Mouse (Mus musculus) limb, embryonic 15.5 days (tissue): ENCODE measurements around the gene Gm20388. TPM values are rescaled to one million over a fixed set of nuclear protein-coding genes. Genes with fewer than 3 reads are reported as not detected.

ENCODE experiments used
- ATAC-seq: fragments of 200-750 bp; cut with Nextera tagmentation; 2 replicates; pipeline ENCODE4 v1.8.0; 2017; ENCODE audit warnings: low read depth, moderate TSS enrichment; ENCODE audit not compliant: insufficient number of reproducible peaks, low FRiP score, low TSS enrichment
- H3K27ac ChIP-seq: fragments of 300-500 bp; sonication (generic); 2 replicates; pipeline ENCODE4 v1.5.1; 2015; ENCODE audit warnings: moderate library complexity, mild to moderate bottlenecking, inconsistent platforms
- H3K27me3 ChIP-seq: fragments of 300-500 bp; sonication (generic); 2 replicates; pipeline ENCODE4 v1.6.1; 2015; ENCODE audit warnings: inconsistent platforms
- H3K36me3 ChIP-seq: fragments of 300-500 bp; sonication (generic); 2 replicates; pipeline ENCODE4 v1.6.1; 2015; ENCODE audit warnings: inconsistent platforms
- H3K4me1 ChIP-seq: fragments of 300-500 bp; sonication (generic); 2 replicates; pipeline ENCODE4 v1.6.1; 2015; ENCODE audit warnings: inconsistent platforms
- H3K4me2 ChIP-seq: fragments of 300-500 bp; sonication (generic); 2 replicates; pipeline ENCODE4 v1.6.1; 2015; ENCODE audit warnings: mild to moderate bottlenecking, inconsistent platforms
- H3K4me3 ChIP-seq: fragments of 300-500 bp; sonication (generic); 2 replicates; pipeline ENCODE4 v1.5.1; 2015; ENCODE audit warnings: mild to moderate bottlenecking, inconsistent platforms
- H3K9ac ChIP-seq: fragments of 300-500 bp; sonication (generic); 2 replicates; pipeline ENCODE4 v1.6.1; 2015; ENCODE audit warnings: inconsistent platforms
- H3K9me3 ChIP-seq: fragments of 300-500 bp; sonication (generic); 2 replicates; pipeline ENCODE4 v1.6.1; 2016; ENCODE audit warnings: inconsistent platforms
- WGBS: fragments of 180-500 bp; shearing (Covaris S2); methylation state at CpG from one replicate; pipeline ENCODE4 v1.1.7; 2015; 5-methylcytosine and 5-hydroxymethylcytosine counted together
- polyA plus RNA-seq: library from polyadenylated mRNA; unstranded; fragments of >200 nt; fragmentation: Nextera tagmentation; extraction: Ambion mirVana; gene quantifications from 2 replicates; pipeline ENCODE4 v1.2.1, GENCODE M21; 2015

Gm20388 gene
- polyA plus RNA-seq, 1 experiment from 2014 or later = 4.9 TPM

DNA sequence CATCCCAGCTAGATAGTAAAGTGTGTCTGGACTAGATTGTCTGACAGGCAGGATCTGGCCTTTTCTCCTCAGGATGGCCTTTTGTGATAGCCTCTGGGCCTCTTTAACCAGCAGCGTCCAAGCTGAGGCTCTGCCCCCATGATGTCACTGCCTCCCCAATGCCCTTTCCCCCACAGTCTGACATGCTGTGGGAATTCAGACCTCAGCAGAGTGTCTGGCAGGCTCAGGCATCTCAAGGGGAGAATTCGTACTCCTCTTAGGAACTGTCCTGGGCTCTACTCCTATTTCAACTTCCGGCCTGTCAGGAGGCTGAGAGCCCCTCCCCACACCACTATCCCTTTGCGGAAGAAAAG lies 553.9 kb downstream of the Gm20388 start:
- no peak for ATAC-seq
- Histone ChIP-seq H3K27ac (no peak overlapping the region), H3K4me1 (peaks cover 50% of the 10 kb centered on the region), H3K9me3 (no peaks in the 10 kb centered on the region), H3K36me3 (no peaks in the 10 kb centered on the region), H3K4me2 (no peak overlapping the region), H3K9ac (no peak overlapping the region), H3K4me3 (no peak overlapping the region), H3K27me3 (peaks cover 8% of the 10 kb centered on the region; the same call in 1 of the 2 replicates)
- WGBS = 73% methylated on average over 4 of the region's 4 CpGs

DNA sequence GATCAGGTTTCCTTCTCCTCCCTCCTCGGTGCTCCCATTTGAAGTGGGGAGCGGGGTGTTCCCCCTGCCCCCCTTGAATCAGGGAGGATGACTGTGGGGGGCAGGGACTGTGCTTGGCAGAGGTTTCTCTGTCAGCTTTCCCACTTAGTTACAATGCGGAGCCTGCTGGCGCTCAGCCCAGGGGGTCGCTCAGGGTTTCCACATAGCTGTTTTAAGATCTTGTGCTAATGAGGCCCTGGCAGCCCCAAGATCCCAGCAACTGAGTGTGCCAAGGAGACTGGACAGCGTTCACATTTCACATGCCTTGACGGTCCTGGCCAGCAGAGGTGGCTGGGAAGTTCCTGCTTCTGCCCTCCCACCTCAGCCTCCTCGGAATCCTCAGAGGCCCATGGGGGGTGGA lies 555.1 kb downstream of the Gm20388 start:
- H3K4me2 ChIP-seq = peak overlapping the region; percentile 2; the same call in 1 of the 2 replicates
- 8% methylated on average over 8 of the region's 8 CpGs for WGBS
- no peak overlapping the region for H3K4me3 ChIP-seq
- H3K9me3 ChIP-seq = no peaks in the 10 kb centered on the region
- H3K4me1 ChIP-seq = peaks cover 45% of the 10 kb centered on the region
- peak overlapping the region; percentile 59 for H3K27ac ChIP-seq
- H3K36me3 ChIP-seq = no peaks in the 10 kb centered on the region
- H3K27me3 ChIP-seq = peaks cover 8% of the 10 kb centered on the region; the same call in 1 of the 2 replicates
- ATAC-seq = peak; percentile 37
- no peak overlapping the region for H3K9ac ChIP-seq

- Histone ChIP-seq H3K27me3 (peaks cover 8% of the 10 kb centered on the region; the same call in 1 of the 2 replicates), H3K9ac (no peak overlapping the region), H3K9me3 (no peaks in the 10 kb centered on the region), H3K27ac (peak overlapping the region; percentile 43; the same call in 1 of the 2 replicates), H3K36me3 (no peaks in the 10 kb centered on the region), H3K4me3 (no peak overlapping the region), H3K4me2 (no peak overlapping the region), H3K4me1 (peaks cover 46% of the 10 kb centered on the region)
- ATAC-seq = no peak
- WGBS = 61% methylated on average over 10 of the region's 10 CpGs
These were observed 555.6 kb downstream of the Gm20388 start for GRCm38 (mm10) chr8:120466266-120466665.

DNA sequence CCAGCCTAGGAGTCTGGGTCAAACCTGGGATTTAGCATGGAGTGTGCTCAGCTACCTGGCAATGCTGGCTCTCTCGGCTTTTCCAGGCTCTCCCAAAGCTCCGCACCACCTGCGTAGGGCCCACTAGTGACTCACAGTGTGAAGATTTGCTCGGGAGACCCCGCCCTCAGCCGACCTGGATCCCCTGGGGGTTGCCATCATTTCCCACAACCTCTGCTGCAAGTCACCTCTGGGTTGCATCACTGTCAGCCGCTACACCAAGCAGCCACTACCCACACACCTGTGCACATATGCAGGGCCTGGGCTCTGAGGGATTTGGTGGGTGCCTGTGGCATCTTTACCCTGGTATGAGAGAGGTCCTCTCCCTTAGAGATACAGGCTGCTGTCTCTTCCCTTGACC lies 557.0 kb downstream of the Gm20388 start:
- H3K9ac ChIP-seq = no peak overlapping the region
- peaks cover 8% of the 10 kb centered on the region; the same call in 1 of the 2 replicates for H3K27me3 ChIP-seq
- no peak for ATAC-seq
- no peak overlapping the region for H3K27ac ChIP-seq
- H3K4me2 ChIP-seq = no peak overlapping the region
- peaks cover 52% of the 10 kb centered on the region for H3K4me1 ChIP-seq
- H3K36me3 ChIP-seq = no peaks in the 10 kb centered on the region
- 77% methylated on average over 7 of the region's 7 CpGs for WGBS
- H3K9me3 ChIP-seq = no peaks in the 10 kb centered on the region
- H3K4me3 ChIP-seq = no peak overlapping the region

DNA sequence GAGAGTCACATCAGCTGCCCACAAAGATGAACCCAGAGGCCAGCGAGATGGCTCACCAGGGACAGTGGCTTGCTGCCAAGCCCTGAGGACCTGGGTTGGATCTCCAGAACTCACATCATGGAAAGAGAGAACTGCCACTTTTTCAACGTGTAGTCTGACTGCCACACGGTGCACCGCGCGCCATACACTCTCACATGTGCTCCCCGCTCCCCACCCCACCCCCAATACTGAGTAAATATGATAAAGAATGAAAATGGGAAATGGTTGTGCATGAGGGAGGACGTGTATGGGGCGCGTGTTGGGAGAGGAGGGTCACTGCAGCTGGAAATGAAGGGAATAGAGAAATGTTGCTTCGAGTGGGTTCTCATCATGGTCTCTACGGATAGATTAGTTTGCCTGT lies 559.5 kb downstream of the Gm20388 start:
- Histone ChIP-seq H3K36me3 (no peaks in the 10 kb centered on the region), H3K4me1 (peaks cover 51% of the 10 kb centered on the region), H3K9me3 (no peaks in the 10 kb centered on the region), H3K9ac (no peak overlapping the region), H3K4me3 (no peak overlapping the region), H3K27ac (no peak overlapping the region), H3K4me2 (no peak overlapping the region), H3K27me3 (peaks cover 8% of the 10 kb centered on the region; the same call in 1 of the 2 replicates)
- ATAC-seq = no peak
- WGBS = 88% methylated on average over 12 of the region's 12 CpGs

DNA sequence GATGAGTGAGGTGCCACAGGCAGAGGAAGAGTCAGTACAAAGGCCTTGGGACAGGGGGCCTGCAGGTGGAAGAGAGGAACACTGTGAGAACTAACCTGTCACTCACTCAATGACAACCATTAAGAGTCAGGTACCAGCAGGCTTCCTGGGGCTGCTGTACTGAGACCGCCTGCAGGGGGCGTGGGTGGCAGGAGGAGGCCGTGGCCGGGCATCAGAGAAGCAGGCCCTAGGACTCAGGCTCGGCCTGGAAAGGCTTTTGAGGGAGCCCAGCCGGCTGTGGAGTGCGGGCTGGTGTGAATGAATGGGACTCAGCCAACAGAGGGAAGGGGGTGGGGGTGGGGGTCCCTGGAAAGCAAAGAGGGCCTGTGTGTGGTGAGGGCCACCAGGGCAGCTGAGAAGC lies 560.5 kb downstream of the Gm20388 start:
- 6% methylated on average over 7 of the region's 7 CpGs for WGBS
- ATAC-seq = no peak
- Histone ChIP-seq H3K36me3 (no peaks in the 10 kb centered on the region), H3K9me3 (no peaks in the 10 kb centered on the region), H3K4me1 (peaks cover 47% of the 10 kb centered on the region), H3K9ac (no peak overlapping the region), H3K27ac (0 out of 2 replicates have a peak overlapping the region, but pooled peaks have one; percentile 9), H3K4me3 (no peak overlapping the region), H3K4me2 (no peak overlapping the region), H3K27me3 (peaks cover 14% of the 10 kb centered on the region; the same call in 1 of the 2 replicates)

- ATAC-seq = no peak
- Histone ChIP-seq H3K4me2 (no peak overlapping the region), H3K27ac (0 out of 2 replicates have a peak overlapping the region, but pooled peaks have one; percentile 9), H3K9ac (no peak overlapping the region), H3K36me3 (no peaks in the 10 kb centered on the region), H3K4me3 (no peak overlapping the region), H3K4me1 (peaks cover 47% of the 10 kb centered on the region), H3K9me3 (no peaks in the 10 kb centered on the region), H3K27me3 (peaks cover 14% of the 10 kb centered on the region; the same call in 1 of the 2 replicates)
- 40% methylated on average over 2 of the region's 2 CpGs for WGBS
These were observed 561.1 kb downstream of the Gm20388 start for GRCm38 (mm10) chr8:120471752-120472151.

DNA sequence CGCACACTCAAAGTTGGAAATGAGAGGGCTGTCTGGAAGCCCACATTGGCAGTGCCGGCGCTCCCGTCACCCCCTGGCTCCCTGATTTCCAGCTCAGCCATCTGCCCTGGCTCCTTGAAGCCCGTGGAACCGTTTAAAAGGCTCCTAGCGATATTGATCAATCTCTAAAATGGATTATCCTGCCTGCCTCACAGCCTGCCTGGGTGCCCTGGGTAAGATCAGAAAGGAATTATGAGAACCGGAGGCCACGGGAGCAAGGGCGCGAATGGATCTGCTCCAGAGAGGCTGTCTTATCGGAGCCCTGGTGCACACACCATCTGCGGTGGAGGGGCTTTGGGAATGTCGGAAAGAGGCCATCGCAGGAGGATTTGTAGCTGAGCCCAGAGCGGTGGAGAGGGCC lies 561.6 kb downstream of the Gm20388 start:
- peaks cover 49% of the 10 kb centered on the region for H3K4me1 ChIP-seq
- no peak overlapping the region for H3K9ac ChIP-seq
- peaks cover 14% of the 10 kb centered on the region; the same call in 1 of the 2 replicates for H3K27me3 ChIP-seq
- 28% methylated on average over 16 of the region's 16 CpGs for WGBS
- H3K36me3 ChIP-seq = no peaks in the 10 kb centered on the region
- no peak overlapping the region for H3K4me3 ChIP-seq
- H3K27ac ChIP-seq = peak overlapping the region; percentile 44; the same call in 1 of the 2 replicates
- no peak for ATAC-seq
- no peaks in the 10 kb centered on the region for H3K9me3 ChIP-seq
- H3K4me2 ChIP-seq = no peak overlapping the region

- WGBS = 86% methylated on average over 13 of the region's 13 CpGs
These were observed 563.2 kb downstream of the Gm20388 start for GRCm38 (mm10) chr8:120473729-120474364.

GRCm38 (mm10) chr8:120474496-120475235 lies 564.0 kb downstream of the Gm20388 start:
- 76% methylated on average over 11 of the region's 11 CpGs for WGBS
- H3K4me1 ChIP-seq = peaks cover 48% of the 10 kb centered on the region

More at GRCm38 (mm10) chr8:120473729-120474364, 563.2 kb downstream of the Gm20388 start:
- peaks cover 6% of the 10 kb centered on the region; the same call in 1 of the 2 replicates for H3K27me3 ChIP-seq
- H3K9ac ChIP-seq = no peak overlapping the region
- H3K27ac ChIP-seq = no peak overlapping the region
- H3K4me3 ChIP-seq = no peak overlapping the region
- H3K4me1 ChIP-seq = peaks cover 48% of the 10 kb centered on the region
- H3K9me3 ChIP-seq = no peaks in the 10 kb centered on the region
- no peaks in the 10 kb centered on the region for H3K36me3 ChIP-seq
- H3K4me2 ChIP-seq = no peak overlapping the region
- no peak for ATAC-seq

GRCm38 (mm10) chr8:120475462-120476201 lies 565.0 kb downstream of the Gm20388 start:
- Histone ChIP-seq H3K27ac (no peak overlapping the region), H3K9me3 (no peaks in the 10 kb centered on the region), H3K4me2 (no peak overlapping the region), H3K4me1 (peaks cover 43% of the 10 kb centered on the region), H3K36me3 (no peaks in the 10 kb centered on the region), H3K9ac (no peak overlapping the region), H3K27me3 (peaks cover 6% of the 10 kb centered on the region; the same call in 1 of the 2 replicates), H3K4me3 (no peak overlapping the region)
- ATAC-seq = no peak
- WGBS = 80% methylated on average over 10 of the region's 10 CpGs

More at GRCm38 (mm10) chr8:120474496-120475235, 564.0 kb downstream of the Gm20388 start:
- Histone ChIP-seq H3K9me3 (no peaks in the 10 kb centered on the region), H3K4me2 (no peak overlapping the region), H3K4me3 (no peak overlapping the region), H3K27me3 (peaks cover 6% of the 10 kb centered on the region; the same call in 1 of the 2 replicates), H3K36me3 (no peaks in the 10 kb centered on the region), H3K9ac (no peak overlapping the region), H3K27ac (no peak overlapping the region)
- ATAC-seq = no peak
